Mouse (Mus musculus) CH12.LX (cell line): Measurements from ENCODE around the gene Slc24a3. TPM values are rescaled to one million over a fixed set of nuclear protein-coding genes. Genes with fewer than 3 reads are reported as not detected.

Experiments
- DNase-seq: peaks from one replicate; pipeline ENCODE4 v3.0.0-alpha.2; 2013; ENCODE audit errors: extremely low read depth
- H3K27ac ChIP-seq: 2 replicates; pipeline ENCODE4 v1.5.1; 2012; ENCODE audit warnings: low read depth, mild to moderate bottlenecking, control low read depth, moderate library complexity; ENCODE audit not compliant: insufficient read depth
- H3K27me3 ChIP-seq: replicated peaks from 2 replicates; pipeline ENCODE3; 2012; ENCODE audit warnings: inconsistent platforms
- H3K36me3 ChIP-seq, 2 experiments: replicated peaks in 1 of 2; 2 replicates each; pipeline versions ENCODE3 to v1.6.1; 2012; ENCODE audit warnings: inconsistent platforms in 1 of 2, low read length in 1 of 2, mild to moderate bottlenecking in 1 of 2, mixed read lengths in 1 of 2, moderate library complexity in 1 of 2; ENCODE audit not compliant: control insufficient read depth in 1 of 2, insufficient read depth in 1 of 2
- H3K4me1 ChIP-seq, 2 experiments: 2 replicates each; pipeline ENCODE4 v1.6.1; 2012; ENCODE audit warnings: inconsistent platforms in 1 of 2, moderate library complexity in 1 of 2; ENCODE audit not compliant: insufficient read depth in 2 of 2, control insufficient read depth in 1 of 2
- H3K4me2 ChIP-seq: 2 replicates; pipeline ENCODE4 v1.6.1; 2012; ENCODE audit warnings: low read depth, mild to moderate bottlenecking, control low read depth; ENCODE audit not compliant: poor library complexity, insufficient read depth, severe bottlenecking
- H3K4me3 ChIP-seq, 3 experiments: fragments of 150-350 bp in 1 of 3; sonication (generic) in 1 of 3; replicated peaks in 1 of 3; 2 replicates each; pipeline versions ENCODE3 to v1.5.1; 2011 to 2012; ENCODE audit warnings: low read depth in 2 of 3, low read length in 2 of 3, mild to moderate bottlenecking in 2 of 3, moderate library complexity in 2 of 3, control low read depth in 1 of 3, improper control_type of control experiment in 1 of 3, inconsistent platforms in 1 of 3, mixed read lengths in 1 of 3; ENCODE audit not compliant: poor library complexity in 1 of 3
- H3K79me2 ChIP-seq: replicated peaks from 2 replicates; pipeline ENCODE4 v1.6.1; 2012; ENCODE audit warnings: mild to moderate bottlenecking, moderate library complexity; ENCODE audit not compliant: control insufficient read depth, poor library complexity, insufficient read depth, severe bottlenecking; ENCODE audit errors: extremely low read depth
- H3K9ac ChIP-seq: 2 replicates; pipeline ENCODE4 v1.6.1; 2012; ENCODE audit warnings: low read depth, mild to moderate bottlenecking, control low read depth, moderate library complexity; ENCODE audit not compliant: insufficient read depth
- H3K9me3 ChIP-seq: replicated peaks from 2 replicates; pipeline ENCODE3; 2012; ENCODE audit warnings: low read length, inconsistent platforms, mixed read lengths
- BHLHE40 ChIP-seq: IDR thresholded peaks from 2 replicates; pipeline ENCODE4 v1.6.1; 2011; ENCODE audit warnings: mild to moderate bottlenecking, low read depth, low read length, improper control_type of control experiment
- CHD1 ChIP-seq: IDR thresholded peaks from 2 replicates; pipeline ENCODE4 v1.6.1; 2012; ENCODE audit warnings: low read depth, low read length, improper control_type of control experiment, inconsistent platforms
- CTCF ChIP-seq, 2 experiments: IDR thresholded peaks in 1 of 2; conservative IDR thresholded peaks in 1 of 2; 2 replicates each; pipeline ENCODE4 v1.5.1; 2011 to 2012; ENCODE audit warnings: low read depth in 2 of 2, low read length in 2 of 2, improper control_type of control experiment in 1 of 2, inconsistent platforms in 1 of 2, mild to moderate bottlenecking in 1 of 2, moderate library complexity in 1 of 2
- E2F4 ChIP-seq: IDR thresholded peaks from 2 replicates; pipeline ENCODE4 v1.6.1; 2011; ENCODE audit warnings: low read depth, low read length, improper control_type of control experiment; ENCODE audit not compliant: insufficient replicate concordance
- ELF1 ChIP-seq: IDR thresholded peaks from 2 replicates; pipeline ENCODE4 v1.6.1; 2014; ENCODE audit warnings: low read depth, mild to moderate bottlenecking, inconsistent platforms, low read length, improper control_type of control experiment
- ETS1 ChIP-seq: conservative IDR thresholded peaks from 2 replicates; pipeline ENCODE4 v1.6.1; 2012; ENCODE audit warnings: low read depth, mild to moderate bottlenecking, inconsistent platforms, low read length, improper control_type of control experiment, moderate library complexity
- GABPA ChIP-seq: IDR thresholded peaks from 2 replicates; pipeline ENCODE4 v1.6.1; 2012; ENCODE audit warnings: low read depth, low read length, improper control_type of control experiment, inconsistent platforms; ENCODE audit not compliant: insufficient replicate concordance
- HCFC1 ChIP-seq: IDR thresholded peaks from 2 replicates; pipeline ENCODE4 v1.6.1; 2012; ENCODE audit warnings: low read depth, mild to moderate bottlenecking, inconsistent platforms, low read length, improper control_type of control experiment
- JUN ChIP-seq: IDR thresholded peaks from 2 replicates; pipeline ENCODE4 v1.6.1; 2011; ENCODE audit warnings: low read depth, mild to moderate bottlenecking, low read length, improper control_type of control experiment, moderate library complexity; ENCODE audit not compliant: insufficient read depth
- MAFK ChIP-seq: IDR thresholded peaks from 2 replicates; pipeline ENCODE4 v1.6.1; 2011; ENCODE audit warnings: low read length, improper control_type of control experiment; ENCODE audit not compliant: insufficient replicate concordance
- MAZ ChIP-seq: IDR thresholded peaks from 2 replicates; pipeline ENCODE4 v1.6.1; 2012; ENCODE audit warnings: low read depth, mild to moderate bottlenecking, inconsistent platforms, low read length, improper control_type of control experiment, moderate library complexity
- MEF2A ChIP-seq: IDR thresholded peaks from 2 replicates; pipeline ENCODE4 v1.6.1; 2014; ENCODE audit warnings: low read depth, mild to moderate bottlenecking, inconsistent platforms, low read length, improper control_type of control experiment, borderline replicate concordance
- MXI1 ChIP-seq: IDR thresholded peaks from 2 replicates; pipeline ENCODE4 v1.6.1; 2011; ENCODE audit warnings: mild to moderate bottlenecking, low read depth, low read length, improper control_type of control experiment
- NELFE ChIP-seq: IDR thresholded peaks from 2 replicates; pipeline ENCODE4 v1.6.1; 2011; ENCODE audit warnings: low read depth, low read length, improper control_type of control experiment
- POLR2AphosphoS2 ChIP-seq: IDR thresholded peaks from 2 replicates; pipeline ENCODE4 v1.6.1; 2011; ENCODE audit warnings: low read depth, low read length, improper control_type of control experiment
- RAD21 ChIP-seq: IDR thresholded peaks from 2 replicates; pipeline ENCODE4 v1.6.1; 2011; ENCODE audit warnings: low read depth, mild to moderate bottlenecking, low read length, improper control_type of control experiment, moderate library complexity
- RCOR1 ChIP-seq: conservative IDR thresholded peaks from 2 replicates; pipeline ENCODE4 v1.6.1; 2012; ENCODE audit warnings: low read depth, mild to moderate bottlenecking, inconsistent platforms, low read length, improper control_type of control experiment
- SMC3 ChIP-seq: IDR thresholded peaks from 2 replicates; pipeline ENCODE4 v1.6.1; 2011; ENCODE audit warnings: low read depth, low read length, improper control_type of control experiment
- TBP ChIP-seq: conservative IDR thresholded peaks from 2 replicates; pipeline ENCODE4 v1.6.1; 2011; ENCODE audit warnings: low read depth, low read length, improper control_type of control experiment
- UBTF ChIP-seq: IDR thresholded peaks from 2 replicates; pipeline ENCODE4 v1.6.1; 2012; ENCODE audit warnings: low read depth, mild to moderate bottlenecking, inconsistent platforms, low read length, improper control_type of control experiment, moderate library complexity
- USF1 ChIP-seq: IDR thresholded peaks from 2 replicates; pipeline ENCODE4 v1.6.1; 2014; ENCODE audit warnings: low read depth, mild to moderate bottlenecking, inconsistent platforms, low read length, improper control_type of control experiment
- ZKSCAN1 ChIP-seq: IDR thresholded peaks from 2 replicates; pipeline ENCODE4 v1.6.1; 2012; ENCODE audit warnings: low read depth, inconsistent platforms, low read length, improper control_type of control experiment, borderline replicate concordance
- ZMIZ1 ChIP-seq: IDR thresholded peaks from 2 replicates; pipeline ENCODE4 v1.6.1; 2012; ENCODE audit warnings: low read depth, mild to moderate bottlenecking, inconsistent platforms, low read length, improper control_type of control experiment
- dilution Hi-C: fragments of 300-500 bp; cut with MboI; formaldehyde crosslinking; loops from 2 replicates; pipeline ENCODE4 v1.14.3; 2020; ENCODE audit warnings: low sequenced_read_pairs; ENCODE audit not compliant: extremely low pct_unique_long_range_greater_than_20kb, extremely low pct_ligation_motif_present
- in situ Hi-C: fragments of 300-500 bp; cut with MboI; formaldehyde crosslinking; loops from 3 replicates; pipeline ENCODE4 v1.14.3; 2019; ENCODE audit warnings: low sequenced_read_pairs, low pct_ligation_motif_present, low pct_unique_long_range_greater_than_20kb, mixed read lengths
- polyA plus RNA-seq: library from polyadenylated mRNA; unstranded; fragments of >175 nt; gene quantifications from 2 replicates; pipeline ENCODE4 v1.2.1, GENCODE M21; 2012; ENCODE audit warnings: low read depth; ENCODE audit not compliant: insufficient read length
- total RNA-seq, 2 experiments: library from RNA; depleted of rRNA; stranded (reverse); fragments of 300-350 nt in 1 of 2; fragments of >200 nt in 1 of 2; gene quantifications; 2 replicates each; pipeline ENCODE4 v1.2.3; 2012 to 2014

The Slc24a3 gene
- total and polyA plus RNA-seq, 3 experiments, result not detected

DNA sequence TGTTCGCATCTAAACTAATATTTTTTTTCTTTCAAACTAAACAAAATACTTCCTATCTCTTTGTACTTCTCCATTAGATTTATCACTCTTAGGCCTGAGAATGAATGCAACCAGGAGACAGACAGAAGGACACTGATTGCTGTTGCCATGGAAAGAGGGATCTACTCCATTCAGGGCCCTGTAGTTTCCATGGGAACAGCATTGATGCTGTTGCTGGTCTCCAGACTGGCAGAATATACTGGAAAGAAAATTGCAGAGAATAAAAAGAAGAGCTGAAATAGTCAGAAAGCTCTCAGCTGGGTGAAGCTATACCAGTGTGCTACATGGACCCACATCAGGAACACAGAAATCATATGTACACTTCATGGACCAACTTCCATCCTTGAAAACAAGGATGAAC is 272.2 kb downstream of the Slc24a3 start:
- H3K79me2 ChIP-seq, result no peaks in the 10 kb centered on the region
- no peak overlapping the region for H3K4me2 ChIP-seq
- dilution Hi-C loops, result no loop called here
- H3K9ac ChIP-seq, result no peak overlapping the region
- H3K9me3 ChIP-seq, result no peaks in the 10 kb centered on the region
- no peak for DNase-seq
- in situ Hi-C loops, result no loop called here
- no peak for TF ChIP-seq MEF2A
- TF ChIP-seq RAD21, result no peak
- no peak for TF ChIP-seq RCOR1
- TF ChIP-seq ETS1, result no peak
- TF ChIP-seq ZMIZ1, result no peak
- no peak for TF ChIP-seq UBTF
- no peak for TF ChIP-seq CHD1
- TF ChIP-seq E2F4, result no peak
- TF ChIP-seq POLR2AphosphoS2, result no peak
- no peak for TF ChIP-seq ZKSCAN1
- H3K27me3 ChIP-seq, result no peaks in the 10 kb centered on the region
- H3K4me3 ChIP-seq, result no peak overlapping the region
- H3K27ac ChIP-seq, result no peak overlapping the region
- H3K36me3 ChIP-seq, result no peaks in the 10 kb centered on the region
- no peaks in the 10 kb centered on the region for H3K4me1 ChIP-seq

DNA sequence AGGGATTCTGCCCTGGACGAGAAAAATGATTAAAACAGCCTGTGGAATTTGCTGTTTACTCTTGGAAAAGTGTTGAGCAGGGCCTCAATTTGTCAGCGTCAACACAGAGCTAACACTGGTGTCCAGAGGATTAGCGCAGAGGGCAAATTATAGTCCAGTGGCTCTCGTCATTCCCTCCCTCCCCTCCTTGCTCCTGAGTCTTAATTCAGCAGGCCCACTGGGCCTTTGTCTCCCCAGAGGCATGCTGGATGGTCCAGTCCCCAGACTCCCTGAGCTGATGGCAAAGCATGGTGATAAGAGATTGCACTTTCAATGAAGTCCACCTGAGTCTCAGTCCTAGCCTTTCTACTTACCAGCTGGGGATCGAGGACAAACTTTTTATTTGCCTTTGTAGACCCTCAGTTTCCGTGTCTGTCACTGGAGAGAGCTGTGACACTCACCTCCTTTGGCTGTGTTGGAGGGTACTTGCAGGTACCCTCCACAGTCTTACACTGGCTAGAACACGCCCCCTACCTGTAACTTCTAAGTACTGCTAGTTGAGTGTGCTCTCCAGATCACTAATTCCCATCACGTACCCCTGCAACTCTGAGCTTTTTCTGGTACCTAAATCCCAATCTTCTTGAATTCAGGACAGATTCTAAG is 289.7 kb downstream of the Slc24a3 start:
- no peak overlapping the region for H3K27ac ChIP-seq
- H3K79me2 ChIP-seq, result no peaks in the 10 kb centered on the region
- H3K36me3 ChIP-seq, result no peaks in the 10 kb centered on the region
- no peak overlapping the region for H3K9ac ChIP-seq
- in situ Hi-C loops (no loop called here), dilution Hi-C loops (no loop called here)
- H3K4me3 ChIP-seq, result no peak overlapping the region
- H3K4me1 ChIP-seq, result no peaks in the 10 kb centered on the region
- peak; percentile 8 for DNase-seq
- no peak overlapping the region for H3K4me2 ChIP-seq
- peaks cover 8% of the 10 kb centered on the region for H3K27me3 ChIP-seq
- TF ChIP-seq RAD21 (peak; percentile 42), CTCF (conservative IDR thresholded peaks at IDR 0.05 in 1 of 2, IDR thresholded peaks at IDR 0.05 in 1 of 2; ENCODE audit: low read depth in 2 of 2, low read length in 2 of 2) (peak; percentile 34 to 57; a peak in 3 of 4 replicates), UBTF (no peak), SMC3 (peak; percentile 39)
- no peaks in the 10 kb centered on the region for H3K9me3 ChIP-seq

GRCm38 (mm10) chr2:145460854-145461423 is 293.4 kb downstream of the Slc24a3 start:
- H3K9ac ChIP-seq, result no peak overlapping the region
- TF ChIP-seq MAZ (no peak), ETS1 (no peak), HCFC1 (no peak), SMC3 (no peak), TBP (no peak), MAFK (no peak), ZMIZ1 (no peak), CHD1 (no peak), ZKSCAN1 (no peak), NELFE (no peak), RAD21 (no peak), MEF2A (no peak), GABPA (no peak), USF1 (no peak), BHLHE40 (no peak), JUN (no peak), MXI1 (no peak), ELF1 (no peak)
- H3K4me2 ChIP-seq, result no peak overlapping the region
- H3K79me2 ChIP-seq, result no peaks in the 10 kb centered on the region
- no peak overlapping the region for H3K4me3 ChIP-seq
- in situ Hi-C loops, result no loop called here
- H3K27me3 ChIP-seq, result peaks cover 2% of the 10 kb centered on the region
- no peak overlapping the region for H3K27ac ChIP-seq
- no peaks in the 10 kb centered on the region for H3K9me3 ChIP-seq
- no peaks in the 10 kb centered on the region for H3K4me1 ChIP-seq
- dilution Hi-C loops, result no loop called here
- no peak for DNase-seq
- no peaks in the 10 kb centered on the region for H3K36me3 ChIP-seq
